Mouse (Mus musculus) heart, adult 18-20 months (tissue): ENCODE results near the gene Tle3. TPM values are rescaled to one million over a fixed set of nuclear protein-coding genes. Genes with fewer than 3 reads are reported as not detected.
A peak's percentile ranks its signal among the peaks of the same experiment; 100 is the strongest.

Experiments
- DNase-seq, 2 experiments: peaks; one replicate each; pipeline ENCODE4 v3.0.0; 2021 to 2022; ENCODE audit warnings: mixed read lengths in 1 of 2
- long read RNA-seq, 2 experiments: library from polyadenylated mRNA; stranded (forward); transcript quantifications; one replicate each; pipeline ENCODE4 v2.0.0; 2021
- total RNA-seq, 2 experiments: library from RNA; stranded (reverse); gene quantifications; 2 replicates each; pipeline ENCODE4 v1.2.3; 2021

Gene Tle3
- 10 to 100 TPM; 15.2 to 21.9 TPM for total RNA-seq
- long read RNA-seq, experiment 1, partial matches to known transcripts, result 1 of 2 reads
- long read RNA-seq, experiment 1, other reads (novel, unspliced or antisense), result 1 of 2 reads
- long read RNA-seq, experiment 2, partial matches to known transcripts, result 1 of 1 reads
- long read RNA-seq, experiment 2, other reads (novel, unspliced or antisense), result 0 of 1 reads

- DNase-seq, result peak; percentile 97 to 99
Measured at GRCm38 (mm10) chr9:61371755-61372509, at the start of gene Tle3. Tle3 (plus strand) TSS chr9:61372366.

DNA sequence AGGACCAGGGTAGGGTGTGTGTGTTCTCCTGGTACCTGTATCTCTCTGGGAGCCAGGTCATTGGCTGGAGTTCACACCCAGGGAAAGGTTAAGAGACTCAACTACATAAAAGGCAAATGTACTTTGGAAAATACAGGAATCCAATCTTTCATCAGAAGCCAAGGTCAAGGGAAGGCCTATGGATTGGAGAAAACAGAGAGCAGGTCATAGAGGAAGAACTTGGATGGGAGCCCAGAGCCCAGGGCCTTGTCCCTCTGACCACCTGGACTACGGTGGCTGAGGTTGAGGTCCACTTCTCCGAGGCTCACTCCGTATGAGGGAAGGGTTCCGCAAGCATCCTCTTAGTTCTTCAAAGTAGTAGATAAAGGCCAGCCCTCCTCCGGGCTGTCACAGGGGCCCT is 48.9 kb upstream of the Tle3 start:
- no peak for DNase-seq

DNA sequence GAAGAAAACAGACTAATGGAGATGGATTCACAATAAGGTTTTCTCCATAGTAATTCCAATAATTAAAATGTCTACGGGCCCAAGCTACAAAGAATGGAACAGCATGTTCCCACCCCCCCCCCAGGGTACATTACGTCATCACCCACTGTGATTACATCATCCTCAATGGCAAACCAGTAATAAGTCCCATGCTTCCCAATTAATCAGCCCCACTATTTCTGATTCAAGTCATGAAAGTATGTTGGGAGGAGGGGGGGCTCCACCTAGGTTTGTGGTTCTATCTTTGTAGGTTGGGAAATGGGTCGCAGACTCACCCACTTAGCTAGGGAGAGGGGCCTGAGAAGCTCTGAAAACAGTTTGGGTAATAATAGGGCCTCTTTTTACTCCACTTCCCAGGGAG is 48.3 kb upstream of the Tle3 start:
- DNase-seq, result no peak

- no peak for DNase-seq
Measured at GRCm38 (mm10) chr9:61324354-61324753, 47.8 kb upstream of the Tle3 start.

DNA sequence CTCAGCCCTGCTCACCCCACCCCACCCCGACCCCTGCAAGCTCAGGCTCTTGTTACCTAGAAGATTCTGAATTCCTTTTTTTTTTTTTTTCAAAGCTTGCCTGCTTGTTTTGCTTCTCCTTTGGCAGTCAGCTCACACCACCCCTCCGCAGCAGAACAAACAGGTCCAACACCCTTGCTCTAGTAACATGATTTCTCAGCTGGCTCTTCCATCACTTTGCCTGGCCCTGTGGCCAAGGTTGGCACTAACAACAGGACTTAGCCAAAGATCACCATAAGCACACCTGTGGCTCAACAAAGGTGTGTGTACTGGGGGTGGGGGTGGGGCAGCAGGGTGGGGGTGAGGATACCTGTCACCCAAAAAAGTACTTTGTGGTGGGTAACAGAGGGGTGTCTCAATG is 47.2 kb upstream of the Tle3 start:
- no peak for DNase-seq

- peak in 1 of 2 experiments; percentile 40 for DNase-seq
Measured at GRCm38 (mm10) chr9:61325931-61326351, 46.2 kb upstream of the Tle3 start.

GRCm38 (mm10) chr9:61326922-61327321 is 45.2 kb upstream of the Tle3 start:
- DNase-seq, result no peak

GRCm38 (mm10) chr9:61328173-61328572 is 44.0 kb upstream of the Tle3 start:
- DNase-seq, result no peak

GRCm38 (mm10) chr9:61330747-61331146 is 41.4 kb upstream of the Tle3 start:
- DNase-seq, result no peak

GRCm38 (mm10) chr9:61332226-61332936 is 39.8 kb upstream of the Tle3 start:
- no peak for DNase-seq

DNA sequence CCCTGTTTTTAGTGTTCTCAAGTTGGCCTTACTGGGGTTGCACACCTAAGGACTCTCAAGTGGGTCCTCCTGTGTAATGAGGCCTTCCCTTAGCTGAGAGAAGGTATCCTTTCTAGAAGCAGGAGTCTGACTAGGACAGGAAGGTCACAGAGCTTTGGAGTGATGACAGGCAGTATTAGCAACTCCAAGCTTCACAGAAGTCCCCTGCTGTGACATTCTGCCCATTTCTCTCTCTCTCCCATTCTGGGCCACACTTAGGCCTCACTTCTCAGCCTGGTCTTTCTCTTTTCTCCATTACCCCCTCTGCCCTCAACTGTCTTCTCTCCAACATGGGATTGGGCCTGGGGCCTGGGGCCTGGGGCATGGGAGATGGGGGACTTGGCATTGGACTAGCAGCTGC is 36.0 kb upstream of the Tle3 start:
- DNase-seq, result no peak

DNA sequence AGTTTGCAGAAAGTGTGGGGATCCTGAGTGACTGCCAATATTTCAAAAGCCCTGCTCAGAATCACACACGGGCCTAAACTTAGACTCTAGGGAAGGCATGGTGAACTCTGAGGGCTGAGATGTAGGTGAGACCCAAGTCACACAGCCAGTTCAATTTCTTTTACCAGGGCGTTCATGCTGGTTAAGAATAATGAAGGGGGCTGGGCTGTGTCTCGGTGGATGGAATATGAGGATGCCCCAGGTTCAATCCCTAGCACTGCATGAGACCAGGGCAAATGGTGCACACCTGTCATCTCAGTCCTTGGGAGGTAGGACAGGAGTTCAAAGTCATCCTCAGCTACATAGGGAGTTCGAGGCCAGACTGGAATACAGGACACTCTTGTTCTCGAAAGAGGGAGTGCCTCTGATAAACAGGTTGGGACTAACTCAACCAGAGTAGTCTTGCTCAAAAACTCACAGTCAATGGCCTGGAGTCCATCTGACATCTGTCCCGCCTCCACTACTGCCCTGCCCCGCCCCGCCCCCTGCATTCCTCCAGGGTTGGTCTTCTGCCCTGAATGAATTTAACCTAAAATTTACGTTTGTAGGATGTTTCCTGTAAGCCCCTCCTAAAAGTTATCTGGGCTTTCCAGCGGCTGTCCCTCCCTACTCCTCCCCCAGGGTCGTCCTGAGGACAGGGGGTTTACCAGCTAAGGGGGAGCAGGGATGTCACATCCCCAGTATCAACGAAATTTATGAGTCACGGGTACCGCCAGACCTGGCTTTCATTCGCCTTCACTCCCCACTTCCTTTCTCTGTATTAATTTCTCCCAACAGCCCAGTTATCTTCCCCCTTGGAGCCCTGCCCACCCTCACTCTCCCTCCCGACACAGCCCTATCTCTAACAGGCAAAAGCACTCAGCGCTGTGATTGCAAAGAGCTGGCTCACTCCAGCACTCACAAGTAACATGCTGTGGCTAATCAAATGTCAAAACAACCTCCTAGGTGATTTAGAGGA is 35.3 kb upstream of the Tle3 start:
- DNase-seq, result peak; percentile 90 to 92

DNA sequence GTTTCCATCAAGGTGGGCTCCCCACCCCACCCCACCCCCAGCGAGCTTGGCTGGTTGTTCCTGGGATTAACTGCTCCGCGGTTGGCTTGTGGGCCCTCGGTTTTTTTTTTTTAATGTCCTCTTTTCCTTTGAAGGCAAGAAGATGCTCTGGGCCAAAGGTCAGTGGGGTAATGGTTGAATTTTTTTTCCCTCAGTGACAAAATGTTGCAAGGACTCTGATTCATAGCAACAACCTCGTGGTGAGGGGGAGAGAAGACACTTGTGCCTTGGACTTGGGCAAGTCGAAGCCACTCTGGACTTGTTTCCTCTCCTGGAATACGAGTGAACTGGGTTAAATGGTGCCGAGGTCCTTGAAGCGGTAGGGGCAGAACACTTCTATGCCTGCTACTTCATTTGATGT is 34.5 kb upstream of the Tle3 start:
- peak in 1 of 2 experiments; percentile 48 for DNase-seq

- DNase-seq, result no peak
Measured at GRCm38 (mm10) chr9:61339311-61339710, 32.9 kb upstream of the Tle3 start.

- no peak for DNase-seq
Measured at GRCm38 (mm10) chr9:61340333-61340732, 31.8 kb upstream of the Tle3 start.

DNA sequence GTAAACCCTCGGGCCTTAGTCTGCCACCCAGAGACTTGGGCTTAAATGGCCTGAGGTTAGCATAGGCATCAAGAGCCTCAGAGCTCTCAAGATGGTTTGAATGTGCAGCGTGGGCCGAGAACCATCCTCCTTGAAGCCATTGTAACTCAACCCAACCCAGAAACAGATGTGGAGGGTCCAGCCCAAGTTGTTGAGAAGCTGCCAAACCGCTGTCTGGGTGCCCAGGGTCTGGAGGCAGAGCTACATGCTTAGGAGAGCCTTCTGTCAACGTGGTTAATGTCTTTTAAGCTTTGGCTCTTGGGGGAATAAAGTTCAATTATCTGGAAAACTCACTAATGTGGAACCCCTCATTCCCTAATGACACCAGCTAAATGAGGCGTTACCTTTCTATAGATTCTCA is 29.9 kb upstream of the Tle3 start:
- DNase-seq, result no peak

DNA sequence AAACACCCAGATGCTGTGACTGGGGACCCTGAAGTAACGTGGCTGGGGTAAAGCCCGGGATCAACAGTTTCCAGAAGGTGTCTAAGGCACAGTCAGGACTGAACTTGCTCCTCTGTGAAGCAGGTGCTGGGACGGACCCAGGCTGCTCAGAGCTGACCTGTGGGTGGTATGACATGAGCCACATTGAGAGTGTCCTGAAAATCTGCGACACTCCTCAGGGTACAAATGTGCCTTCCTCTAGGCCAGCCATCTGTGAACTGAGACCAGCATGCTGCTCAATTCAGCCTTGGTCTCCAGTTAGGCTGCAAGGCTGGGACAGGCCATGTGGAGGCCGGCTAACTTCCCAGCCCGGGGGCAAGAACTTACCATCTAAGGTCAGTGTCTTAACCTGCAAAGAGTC is 27.5 kb upstream of the Tle3 start:
- no peak for DNase-seq

DNA sequence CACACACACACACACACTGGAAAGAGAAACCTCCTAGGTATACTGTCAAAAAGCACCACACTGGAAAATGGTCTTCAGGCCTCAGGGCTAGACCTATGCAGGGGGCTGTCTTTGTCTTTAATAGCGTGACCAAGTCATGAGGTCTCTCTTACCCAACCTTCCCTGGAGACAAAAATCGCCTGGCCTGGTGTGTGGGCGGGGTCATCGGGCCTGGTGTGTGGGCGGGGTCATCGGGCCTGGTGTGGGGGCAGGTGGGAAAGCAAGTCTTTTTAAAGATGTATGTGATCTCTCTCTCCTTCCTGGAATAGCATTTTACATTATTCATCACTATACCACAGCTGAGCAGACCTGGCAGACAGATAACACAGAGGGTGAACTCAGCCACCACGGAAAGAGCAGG is 25.2 kb upstream of the Tle3 start:
- DNase-seq, result no peak

- DNase-seq, result no peak
Measured at GRCm38 (mm10) chr9:61348036-61348435, 24.1 kb upstream of the Tle3 start.

GRCm38 (mm10) chr9:61348616-61349015 is 23.6 kb upstream of the Tle3 start:
- no peak for DNase-seq

DNA sequence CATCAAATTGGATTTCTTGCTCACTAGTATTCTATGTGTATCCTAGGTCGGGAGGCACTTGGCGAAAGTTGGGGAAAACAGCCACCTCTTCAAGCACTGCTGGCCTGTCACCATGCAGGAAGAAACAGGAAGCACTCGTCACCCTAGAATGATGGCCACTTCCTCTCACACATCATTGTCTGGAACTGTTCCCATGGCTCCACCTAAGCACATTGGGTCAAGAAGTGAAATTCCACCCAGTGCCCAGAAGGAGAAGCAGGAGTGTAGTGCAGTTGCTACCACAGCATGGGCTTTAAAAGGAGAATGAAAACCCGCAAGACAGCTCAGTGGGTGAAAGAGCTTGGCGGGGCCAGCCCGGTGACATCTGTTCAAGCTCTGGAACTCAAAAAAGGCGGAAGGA is 22.5 kb upstream of the Tle3 start:
- peak; percentile 72 to 87 for DNase-seq

DNA sequence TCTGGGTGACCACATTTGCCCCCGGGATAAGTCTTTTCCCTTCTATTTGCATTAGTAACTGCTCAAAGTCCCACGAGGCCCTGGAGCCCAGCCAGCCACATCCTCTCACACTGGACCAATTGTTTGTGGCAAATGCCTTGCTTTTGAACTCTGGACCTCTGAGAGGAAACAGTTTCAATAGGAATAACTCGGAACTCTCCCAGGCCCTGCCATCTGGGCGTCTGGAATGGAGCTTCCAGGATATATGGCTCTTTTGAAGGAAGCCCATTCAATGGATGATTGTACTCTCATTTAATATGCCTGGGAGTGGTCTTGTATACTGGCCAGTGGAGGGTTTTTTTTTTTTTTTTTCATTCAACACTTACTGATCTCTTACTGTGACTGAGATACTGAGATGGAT is 21.0 kb upstream of the Tle3 start:
- DNase-seq, result peak; percentile 71 to 87
